Mouse (Mus musculus) c-Kit-positive CD71-positive TER-119-negative erythroid progenitor cells, embryonic 14.5 days (primary cell): ENCODE measurements around the gene Lsm10.

Source experiments
- DNase-seq: peaks from one replicate; pipeline ENCODE4 v3.0.0-alpha.2; 2013; ENCODE audit warnings: low read depth

Lsm10 gene

DNA sequence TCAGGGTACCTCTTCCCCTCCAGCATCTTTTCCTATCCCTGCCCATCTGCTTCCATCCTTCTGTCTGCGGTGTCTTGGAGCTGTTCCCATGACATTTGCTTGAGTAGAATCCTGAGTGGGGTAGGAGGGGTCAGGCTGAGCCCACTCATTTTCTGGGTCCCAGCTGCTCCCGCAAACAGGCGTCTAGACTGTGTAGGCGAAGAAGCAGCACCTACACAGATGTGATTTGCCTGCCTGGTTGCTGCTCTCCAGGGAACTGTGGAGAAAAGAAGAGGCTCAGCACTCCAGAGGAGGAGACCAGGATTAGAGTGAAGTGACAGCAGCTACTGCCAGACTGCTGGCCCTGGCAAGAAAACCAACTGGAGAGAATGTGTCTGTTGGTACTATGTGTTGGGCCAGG, 22.2 kb downstream of the Lsm10 start:
- DNase-seq: no peak

DNA sequence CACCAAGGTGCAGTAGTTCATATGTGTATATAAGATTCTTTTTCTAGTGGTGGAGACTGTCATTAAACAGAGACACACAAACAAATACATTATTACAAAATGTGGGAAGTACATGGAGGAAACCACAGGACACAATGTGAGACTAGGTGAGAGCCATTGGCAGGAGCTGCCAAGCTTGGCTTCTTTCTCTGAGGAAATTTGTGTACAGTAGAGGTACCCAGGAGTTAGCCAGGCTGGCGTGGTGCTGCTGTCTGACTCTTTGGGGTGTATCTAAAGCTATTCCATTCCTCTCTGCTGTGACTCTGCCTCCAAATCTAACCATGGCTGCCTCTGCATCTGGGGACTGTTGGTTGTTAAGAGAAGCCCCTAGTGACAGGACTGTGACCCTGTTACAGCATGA, 22.6 kb downstream of the Lsm10 start:
- DNase-seq: no peak

DNA sequence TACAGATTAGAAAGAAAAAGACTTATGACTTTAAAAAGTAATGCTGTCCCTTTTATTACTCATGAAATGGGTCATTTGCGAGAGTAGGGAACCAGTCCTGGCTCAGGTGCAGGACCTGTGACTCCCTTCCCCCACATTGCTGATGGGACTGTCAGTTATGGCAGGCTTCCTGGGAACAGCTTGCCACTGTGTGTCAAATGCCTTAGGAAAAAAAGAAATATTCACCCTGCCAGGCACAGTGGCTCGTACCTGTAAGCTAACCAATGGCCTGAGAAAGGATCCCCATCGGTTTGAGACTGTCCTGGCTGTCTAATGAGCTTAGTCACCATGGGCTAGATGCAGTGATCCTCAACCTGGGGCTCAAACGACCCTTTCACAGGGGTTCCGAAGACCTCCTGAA, 23.6 kb downstream of the Lsm10 start:
- DNase-seq: no peak

DNA sequence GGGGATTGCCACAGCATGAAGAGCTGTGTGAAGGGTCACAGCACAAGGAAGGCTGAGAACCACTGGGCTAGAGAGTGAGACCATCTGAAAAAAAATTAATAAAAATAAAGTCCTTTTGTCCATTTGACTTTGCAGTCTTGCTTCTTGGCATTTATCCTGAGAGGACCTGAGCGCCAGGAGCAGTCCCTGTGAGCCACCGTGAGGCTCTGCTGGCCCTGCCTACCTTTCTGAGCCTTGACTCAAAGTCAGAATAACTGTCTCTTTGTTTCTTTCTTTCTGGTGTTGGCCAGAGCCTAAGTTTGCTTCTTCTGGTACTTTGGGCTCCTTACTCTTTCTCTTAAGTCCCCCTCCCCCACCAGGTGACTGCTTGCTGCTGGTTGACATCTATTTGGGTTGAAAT, 24.1 kb downstream of the Lsm10 start:
- DNase-seq: no peak

DNA sequence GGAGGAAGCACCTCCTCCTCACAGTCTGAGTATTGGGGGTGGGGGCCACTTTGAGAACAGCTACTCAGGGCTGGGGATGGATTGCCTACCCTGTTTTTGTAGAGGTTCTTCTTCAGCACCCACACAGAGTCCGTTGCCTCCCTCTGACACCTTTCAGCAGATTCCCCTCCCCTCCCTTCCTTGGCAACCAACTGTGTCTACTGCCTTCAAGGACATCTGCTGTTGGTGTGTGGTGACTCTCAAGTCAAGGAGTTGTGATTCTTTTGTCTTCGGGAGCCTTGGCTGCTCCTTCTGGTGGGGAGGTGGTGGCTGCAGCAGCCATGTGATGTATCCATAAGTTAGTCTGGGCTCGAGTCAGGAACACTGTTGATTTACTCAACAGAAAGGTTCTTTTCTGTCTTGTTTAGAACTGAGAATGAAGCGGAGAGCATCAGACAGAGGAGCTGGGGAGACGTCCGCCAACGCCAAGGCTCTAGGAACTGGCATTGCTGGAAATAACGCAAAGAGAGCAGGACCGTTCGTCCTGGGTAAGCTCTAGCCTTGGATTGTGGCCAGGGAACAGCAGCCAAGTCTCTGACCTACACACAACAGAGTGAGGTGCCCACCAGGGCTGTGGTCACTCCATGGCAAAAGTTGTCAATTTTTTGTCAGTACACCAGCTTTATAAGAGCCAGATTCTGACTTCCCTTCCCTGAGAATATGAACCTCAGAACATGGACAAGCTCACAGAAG, 27.1 kb downstream of the Lsm10 start:
- no peak for DNase-seq

DNA sequence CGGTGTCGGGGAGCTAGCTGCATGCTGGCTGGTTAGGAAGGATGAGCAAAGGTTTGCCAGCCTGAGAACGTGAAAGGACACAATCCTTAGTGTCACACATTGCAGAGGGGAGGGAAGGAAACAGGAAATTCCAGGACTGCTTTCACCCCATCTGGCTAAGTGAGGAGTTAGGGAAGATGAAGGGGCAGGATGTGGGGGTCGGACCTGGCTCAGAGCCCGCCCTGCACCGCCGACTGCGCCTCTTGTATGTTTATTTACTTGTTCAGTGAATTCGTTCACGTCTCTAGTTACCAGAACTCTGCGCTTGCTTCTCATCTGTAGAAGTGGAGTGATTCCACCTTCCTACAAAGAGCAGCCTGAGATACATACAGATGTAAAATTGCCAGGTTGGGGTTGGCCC, 34.1 kb downstream of the Lsm10 start:
- DNase-seq: no peak

DNA sequence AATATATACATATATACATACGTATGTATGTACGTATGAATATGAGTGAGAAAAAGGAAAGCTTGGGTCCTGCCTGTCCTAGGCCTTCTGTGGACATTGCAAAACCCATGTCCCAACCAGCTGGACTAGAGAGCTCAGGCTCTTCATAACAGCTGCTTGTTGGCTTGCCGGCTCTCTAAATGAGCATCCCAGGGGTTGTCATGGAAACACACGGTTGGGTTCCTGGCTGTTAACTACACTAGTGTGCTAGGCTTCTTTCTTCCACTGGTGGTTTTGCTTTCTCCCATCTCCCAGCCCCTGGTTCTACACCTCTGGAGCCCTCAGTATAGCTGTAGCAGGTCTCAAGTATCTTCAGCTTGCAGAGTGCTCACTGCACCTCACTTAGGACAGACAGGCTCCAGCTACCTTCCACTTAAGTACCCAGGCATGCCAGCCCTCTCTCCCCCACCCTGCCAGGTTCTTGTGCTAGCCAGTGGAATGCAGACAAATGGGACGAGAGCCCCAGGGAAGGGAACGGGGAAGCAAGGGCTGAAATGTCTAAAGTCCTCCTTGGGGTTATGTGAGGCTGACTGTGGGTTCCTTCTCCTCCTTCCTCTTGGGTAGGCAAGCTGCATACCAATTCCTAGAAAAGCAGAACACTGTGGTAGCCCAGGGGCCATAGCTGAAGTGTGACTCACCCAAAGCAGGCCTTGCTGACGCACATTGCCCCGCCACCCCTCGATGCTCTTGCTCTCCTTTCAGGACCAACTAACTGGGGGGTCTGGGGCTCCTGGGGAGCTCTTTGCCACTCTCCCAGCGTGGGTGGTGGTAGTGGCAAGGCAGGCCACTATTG, 35.1 kb downstream of the Lsm10 start:
- DNase-seq: no peak

DNA sequence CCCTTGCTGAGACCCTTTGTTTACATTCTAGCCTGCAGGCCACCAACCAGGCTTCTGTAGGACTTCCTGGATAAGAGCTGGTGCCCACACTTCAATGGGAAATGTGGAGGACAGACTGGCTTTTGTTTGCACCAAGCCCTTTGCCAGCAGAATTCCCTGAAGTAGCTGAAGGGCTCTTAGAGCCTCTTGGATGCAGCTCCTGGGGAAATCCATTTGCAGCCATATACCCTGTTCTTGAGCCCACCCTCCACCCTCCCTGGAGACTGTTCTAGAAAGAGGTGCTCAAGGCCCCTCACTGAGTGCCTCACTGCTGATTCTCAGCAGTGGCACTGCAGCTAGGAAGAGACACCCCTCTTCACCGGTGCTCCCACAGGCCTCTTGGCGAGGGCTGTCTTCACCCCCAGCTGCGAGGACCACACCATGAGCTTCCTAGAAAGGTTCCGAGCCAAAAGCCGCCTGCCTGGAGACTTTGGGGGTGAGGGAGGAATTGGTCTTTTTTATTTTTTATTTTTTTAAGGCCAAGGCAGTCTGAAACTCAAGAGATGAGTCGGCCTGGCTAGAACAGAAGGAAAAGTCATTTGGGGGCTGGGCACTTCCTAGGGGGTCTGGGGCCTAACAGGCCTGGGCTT, 36.3 kb downstream of the Lsm10 start:
- no peak for DNase-seq

DNA sequence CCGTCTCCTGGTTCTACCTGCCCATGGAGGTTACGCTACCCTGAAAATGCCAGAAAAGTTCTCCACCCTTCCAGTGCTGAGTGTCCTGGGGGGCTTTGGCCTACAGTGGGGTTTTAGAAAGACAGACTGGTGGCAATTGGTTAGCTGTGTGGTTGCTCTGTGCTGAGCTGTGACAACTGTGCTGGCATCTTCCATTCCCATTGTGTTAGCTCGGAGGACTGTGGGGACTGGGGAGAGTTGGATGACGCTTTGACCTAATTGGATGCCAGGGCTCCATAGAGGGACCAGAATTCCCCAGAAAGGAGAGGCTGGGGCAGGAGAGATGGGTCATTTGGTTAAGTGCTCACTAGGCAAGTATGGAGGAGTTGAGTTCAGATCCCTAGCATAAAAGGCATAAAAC, 37.8 kb downstream of the Lsm10 start:
- DNase-seq: no peak

DNA sequence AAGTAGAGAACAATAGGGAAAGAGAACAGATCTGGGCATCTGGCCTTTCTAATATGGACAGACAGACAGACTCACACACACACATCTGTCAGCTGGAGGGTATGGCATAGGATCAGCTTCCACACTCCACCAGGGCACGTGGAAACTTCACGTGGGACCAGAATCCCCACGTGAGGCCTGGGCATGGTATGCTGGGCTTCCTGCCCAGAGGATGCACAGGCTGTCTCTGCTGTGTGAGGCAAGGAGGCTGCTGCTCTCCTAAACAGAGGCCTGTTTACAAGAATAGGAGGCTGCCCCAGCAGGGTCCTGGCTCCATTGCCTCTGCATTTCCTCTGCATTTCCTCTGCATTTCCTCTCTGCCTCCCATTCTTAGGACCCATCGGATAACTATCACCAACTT, 38.2 kb downstream of the Lsm10 start:
- DNase-seq: no peak

DNA sequence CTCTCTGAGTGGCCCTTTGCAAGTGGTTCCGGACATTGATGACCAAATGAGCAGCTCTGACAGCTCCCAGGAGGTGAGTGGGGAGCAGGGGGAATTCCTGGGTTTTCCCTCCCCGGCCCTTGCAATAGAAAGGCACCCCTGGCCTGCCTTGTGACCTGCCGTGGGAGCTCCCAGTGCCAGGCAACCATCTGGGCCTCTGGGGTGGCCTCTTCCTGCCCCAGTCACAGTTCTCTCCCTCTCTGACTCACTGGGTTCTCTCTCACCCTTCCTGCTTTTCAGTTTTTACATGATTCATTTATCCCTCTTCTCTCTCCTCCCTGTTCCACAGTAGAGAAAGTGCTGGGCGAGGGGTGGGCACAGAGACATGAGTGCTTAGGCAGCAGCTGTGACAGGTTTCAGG, 41.4 kb downstream of the Lsm10 start:
- DNase-seq: no peak

DNA sequence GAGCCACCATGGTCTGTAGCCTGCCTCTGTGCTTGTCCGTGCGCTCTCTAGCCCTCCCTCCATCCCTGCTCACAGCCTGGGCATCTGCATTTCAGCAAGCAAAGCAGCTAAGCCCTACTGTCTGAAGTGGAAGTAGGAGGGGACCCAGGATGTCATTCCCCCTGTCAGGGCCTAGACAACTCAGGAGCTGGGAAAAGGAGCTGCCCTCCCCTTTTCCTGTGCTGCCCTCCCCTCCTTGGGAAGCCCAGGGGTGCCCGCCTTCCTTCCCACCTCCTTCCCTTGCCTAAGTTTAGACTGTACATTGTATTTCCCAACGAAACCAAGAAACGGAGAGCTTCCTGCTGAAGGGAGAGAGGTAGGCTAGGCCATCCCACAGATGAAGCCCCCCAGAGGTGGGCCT, 44.6 kb downstream of the Lsm10 start:
- DNase-seq: no peak

DNA sequence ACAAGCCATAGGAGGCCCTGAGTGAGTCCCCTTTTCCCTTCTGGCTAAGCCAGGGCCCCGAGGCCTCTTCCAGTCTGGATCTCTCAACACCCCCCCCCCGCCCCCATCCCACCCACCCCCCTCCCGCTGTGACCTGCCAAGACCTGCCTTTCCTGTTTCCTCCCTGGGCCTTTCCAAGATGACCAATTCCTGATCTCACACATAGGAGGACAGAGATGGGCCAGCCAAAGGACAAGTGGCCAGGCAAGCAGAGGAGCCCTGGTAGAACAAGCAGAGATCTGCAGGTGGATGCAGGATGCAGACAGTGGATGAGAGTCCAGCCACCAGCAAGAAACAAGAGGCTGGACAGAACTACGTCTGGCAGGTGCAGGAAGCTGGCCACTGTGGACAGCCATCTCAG, 49.0 kb downstream of the Lsm10 start:
- DNase-seq: no peak

DNA sequence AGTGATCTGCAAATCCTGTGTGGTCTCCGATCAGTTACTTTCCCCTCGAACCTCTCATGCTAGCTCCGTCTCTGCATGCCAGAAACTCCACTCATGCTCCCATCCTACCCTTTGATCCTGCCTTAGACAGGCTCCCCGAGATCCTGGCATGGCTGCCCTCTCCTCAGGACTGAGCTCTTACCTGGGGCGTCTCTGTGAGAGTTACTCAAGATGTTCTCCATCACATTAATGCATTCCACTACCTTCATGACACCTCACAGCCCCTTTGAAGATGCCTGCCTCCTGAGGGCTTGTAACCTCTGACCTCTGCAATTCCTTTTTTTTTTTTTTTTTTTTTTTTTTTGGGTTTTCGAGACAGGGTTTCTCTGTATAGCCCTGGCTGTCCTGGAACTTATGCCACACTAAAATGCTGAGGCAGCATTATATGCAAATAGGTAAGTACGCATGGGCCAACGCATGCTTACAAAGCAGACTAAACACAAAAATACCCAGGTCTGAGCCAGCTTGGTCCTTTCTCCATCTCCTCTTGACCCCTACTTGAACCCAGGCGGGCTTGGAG, 50.6 kb downstream of the Lsm10 start:
- DNase-seq: no peak

DNA sequence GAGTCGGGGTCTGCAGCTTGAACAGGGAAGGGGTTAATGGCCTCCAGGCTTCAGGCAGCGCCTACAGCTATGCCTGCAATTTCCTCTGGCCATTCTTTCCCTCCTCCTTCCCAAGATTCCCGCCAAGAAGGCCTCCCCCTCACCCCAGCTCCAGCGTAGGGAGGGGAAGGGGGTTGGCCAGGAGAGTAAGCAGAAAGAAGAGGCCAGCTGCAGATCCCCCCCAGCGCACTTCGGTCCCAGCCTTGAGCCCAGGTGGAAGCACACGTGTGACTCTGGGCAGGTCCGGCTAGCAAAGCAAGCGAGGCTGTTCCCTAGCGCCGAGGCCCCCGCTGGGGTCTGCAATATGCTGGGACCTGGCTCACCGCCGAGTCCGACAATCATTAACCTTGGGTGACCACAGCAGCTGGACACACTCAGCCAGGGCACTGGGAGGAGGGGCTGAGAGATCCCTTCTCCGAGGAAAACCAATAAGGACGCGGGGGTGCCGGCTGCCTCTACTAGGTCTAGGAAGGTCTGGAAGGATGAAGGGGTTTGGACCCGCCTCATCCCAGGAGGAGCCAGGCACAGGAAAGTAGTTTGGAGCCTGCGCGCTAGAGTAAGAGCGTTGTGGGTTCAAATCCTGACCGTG, 51.2 kb downstream of the Lsm10 start, which contains the start of gene Eva1b:
TSS of gene Eva1b (plus strand) at position 212 of the 628 bp plus-strand sequence.
- no peak for DNase-seq
